Mouse (Mus musculus): ENCODE data around the gene Gm42417.

The Gm42417 gene

GRCm38 (mm10) chr1:36539186-36539585, at the start of gene Gm42417:
TSS of gene Gm42417 (minus strand) at chr1:36539429.
- DNase-seq (ENCODE audit: low spot score in 2 of 2), result no peak

DNA sequence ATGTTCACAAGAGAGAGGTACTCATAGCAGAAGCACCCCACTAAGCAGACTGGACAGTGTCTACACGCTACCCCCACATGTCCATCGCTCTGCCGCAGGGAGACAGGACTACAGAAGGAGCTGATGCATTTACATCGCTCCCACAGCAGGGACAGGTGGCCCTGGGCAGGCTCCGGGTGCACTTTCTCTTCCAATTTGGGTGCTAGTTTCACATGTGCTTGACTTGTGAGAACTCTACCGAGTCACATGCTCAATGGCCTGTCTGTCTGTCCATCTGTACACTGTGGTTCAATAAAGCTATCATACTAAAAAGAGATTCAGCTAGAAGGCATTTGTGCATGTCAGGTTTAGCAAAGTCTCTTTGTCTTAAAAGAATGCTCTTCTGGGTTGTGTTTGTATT, 48.6 kb upstream of the Gm42417 start:
- DNase-seq (ENCODE audit: low spot score in 2 of 2), result no peak

DNA sequence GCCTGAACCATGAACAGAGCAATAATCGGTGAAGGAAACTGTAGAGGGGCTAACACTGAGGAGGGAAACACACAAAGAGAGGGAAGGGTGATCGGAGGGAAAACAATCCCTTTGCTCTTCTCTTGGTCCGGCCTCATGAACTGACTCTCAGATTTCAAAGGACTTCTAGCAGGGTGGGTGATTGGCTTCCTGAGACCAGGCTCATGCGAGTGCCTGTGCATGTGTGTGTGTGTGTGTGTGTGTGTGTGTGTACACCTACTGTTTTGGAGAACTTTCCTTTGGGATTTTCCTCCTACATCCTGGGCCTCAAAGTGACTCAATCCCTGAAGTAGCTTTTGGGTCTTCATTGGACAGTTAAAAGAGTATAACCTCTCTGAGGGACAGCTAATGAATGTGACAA, 47.1 kb upstream of the Gm42417 start:
- DNase-seq (ENCODE audit: low spot score in 2 of 2), result no peak

DNA sequence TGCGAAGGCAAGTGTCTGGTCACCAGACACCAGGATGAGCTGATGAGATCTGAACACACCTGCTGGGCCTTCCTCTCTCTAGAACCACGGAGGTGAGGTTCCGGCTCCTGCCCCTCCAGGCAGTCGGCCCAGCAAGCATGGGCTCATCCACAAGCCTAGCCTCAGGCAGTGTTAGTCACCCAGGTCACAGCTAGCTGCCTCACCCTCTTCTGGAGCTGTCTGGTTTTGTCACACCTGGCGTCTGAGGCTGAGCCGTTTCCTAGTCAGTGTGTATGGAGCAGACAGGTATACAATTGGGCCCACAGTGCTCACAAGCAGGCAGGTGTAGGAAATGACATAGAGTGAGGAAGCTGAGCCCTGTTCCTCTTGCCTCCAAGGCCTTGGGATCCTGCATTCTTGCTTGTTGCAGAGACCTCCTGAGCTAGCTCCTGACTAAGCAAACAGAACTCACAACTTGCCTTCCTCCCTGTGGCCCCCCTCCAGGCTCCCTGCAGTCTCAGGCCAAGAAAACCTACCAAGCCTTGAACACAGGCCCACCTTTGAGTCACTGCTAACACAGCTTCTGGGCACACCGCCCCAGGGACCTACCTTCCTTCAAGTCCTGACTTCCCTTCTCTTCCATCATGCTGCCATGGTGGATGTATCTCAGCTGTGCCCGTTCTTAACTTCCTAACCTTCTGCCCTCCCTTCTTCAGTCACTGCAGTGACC, 44.3 kb upstream of the Gm42417 start:
- no peak for DNase-seq (ENCODE audit: low spot score in 2 of 2)

- DNase-seq (ENCODE audit: low spot score in 2 of 2), result no peak
These were observed 43.0 kb upstream of the Gm42417 start for GRCm38 (mm10) chr1:36582211-36582610.

DNA sequence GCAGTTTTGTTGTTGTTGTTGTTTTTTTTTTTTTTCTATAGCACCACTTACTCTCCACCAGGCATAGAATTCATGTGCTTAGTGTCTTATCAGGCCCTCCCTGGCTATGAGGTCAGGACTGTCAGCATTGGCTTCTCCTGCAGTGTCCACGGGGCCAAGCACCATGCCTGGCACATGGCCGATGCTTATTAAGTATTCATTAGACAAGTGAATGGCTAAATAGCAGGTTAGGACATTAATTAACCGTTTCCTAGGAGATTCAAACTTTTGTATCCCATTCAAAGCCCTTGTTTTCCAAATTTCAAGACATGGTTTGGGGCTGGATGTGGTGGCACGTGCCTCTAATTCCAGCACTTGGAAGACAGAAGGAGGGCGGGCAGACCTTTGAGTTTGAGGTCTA, 42.0 kb upstream of the Gm42417 start:
- DNase-seq (ENCODE audit: low spot score in 2 of 2), result no peak

DNA sequence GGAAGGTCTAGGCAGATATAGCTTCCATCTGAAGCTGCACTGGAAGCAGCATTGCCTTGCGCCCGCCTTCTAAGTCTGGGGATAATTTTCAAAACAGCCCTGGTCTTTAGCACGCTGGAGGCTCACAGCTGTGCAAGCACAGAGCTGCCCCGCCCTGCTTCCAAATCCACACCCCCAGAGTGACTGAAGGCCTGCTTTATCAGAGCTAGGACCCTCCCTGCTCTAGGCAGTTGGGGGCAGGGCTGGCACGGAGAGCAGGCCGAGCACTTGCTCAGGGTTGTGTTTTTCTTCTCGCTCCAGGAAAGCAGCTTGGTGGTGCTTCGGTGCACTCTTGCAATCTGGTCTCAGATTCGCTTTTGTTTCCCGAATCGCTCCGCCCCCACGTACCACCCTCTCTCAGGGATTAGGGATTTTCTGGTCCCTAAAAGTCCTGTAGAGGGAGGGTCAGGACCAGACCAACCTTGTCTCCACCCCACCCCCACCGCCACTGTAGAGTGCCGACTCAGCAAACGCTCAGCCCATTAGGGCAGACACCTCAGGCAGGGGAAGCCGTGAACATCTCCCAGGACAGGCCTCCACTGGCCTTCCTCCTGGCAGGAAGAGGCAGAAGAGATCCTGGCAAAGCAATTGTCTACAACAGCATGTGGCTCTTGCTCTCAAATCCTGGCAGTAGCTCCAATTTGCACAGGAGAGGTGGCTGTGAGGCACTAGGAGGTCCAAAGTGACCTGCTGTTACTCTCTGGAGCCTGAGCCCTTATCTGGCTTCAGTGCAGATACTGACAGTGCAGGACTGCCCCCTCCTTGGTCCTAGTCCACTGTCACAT, 41.4 kb upstream of the Gm42417 start:
- peak in 1 of 2 experiments; percentile 34 for DNase-seq (ENCODE audit: low spot score in 2 of 2)

DNA sequence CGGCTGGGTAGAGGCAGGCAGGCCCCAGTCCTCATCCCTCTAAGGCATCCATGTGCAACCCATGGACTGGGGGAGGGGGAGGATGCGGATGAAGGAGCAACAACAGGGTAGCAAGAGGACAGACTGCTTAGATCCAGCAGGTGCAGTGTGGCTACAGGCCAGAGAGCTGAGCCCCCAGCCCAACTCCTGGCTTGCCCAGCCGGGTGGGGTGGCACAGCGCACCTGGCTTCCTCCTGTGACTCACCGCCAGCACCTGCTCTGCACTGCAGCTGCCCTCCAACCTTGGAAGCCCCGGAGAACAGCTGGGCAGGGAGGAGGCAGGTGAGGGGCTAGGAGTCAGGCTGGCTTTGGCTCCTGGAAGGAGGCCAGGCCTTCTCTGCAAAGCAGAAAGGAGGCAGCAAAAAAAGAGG, 40.8 kb upstream of the Gm42417 start:
- no peak for DNase-seq (ENCODE audit: low spot score in 2 of 2)

- DNase-seq (ENCODE audit: low spot score in 2 of 2), result no peak
These were observed 37.9 kb upstream of the Gm42417 start for GRCm38 (mm10) chr1:36576991-36577675.

DNA sequence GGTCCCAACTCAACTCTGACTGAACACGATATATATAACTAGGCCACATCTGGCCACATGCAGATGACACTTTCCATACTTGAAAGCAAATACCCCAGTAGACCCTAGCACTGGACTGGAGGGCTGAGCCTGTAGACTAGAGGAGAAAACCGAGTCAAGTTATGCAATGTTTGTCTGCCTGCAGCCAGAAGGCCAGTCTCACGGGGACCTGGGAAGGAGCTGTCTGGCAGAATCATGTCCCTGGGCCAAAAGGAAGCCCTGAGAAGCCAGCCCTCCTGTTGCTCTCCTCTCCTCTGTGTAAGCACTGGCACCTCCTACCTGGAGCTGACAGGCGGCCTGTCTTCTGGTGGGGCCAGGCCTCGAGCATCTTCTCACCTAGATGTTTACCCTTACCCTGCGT, 36.1 kb upstream of the Gm42417 start:
- DNase-seq (ENCODE audit: low spot score in 2 of 2), result no peak

- no peak for DNase-seq (ENCODE audit: low spot score in 2 of 2)
These were observed 35.1 kb upstream of the Gm42417 start for GRCm38 (mm10) chr1:36574196-36574955.

GRCm38 (mm10) chr1:36573524-36573923, 34.3 kb upstream of the Gm42417 start:
- DNase-seq (ENCODE audit: low spot score in 2 of 2), result no peak

- DNase-seq (ENCODE audit: low spot score in 2 of 2), result no peak
These were observed 33.5 kb upstream of the Gm42417 start for GRCm38 (mm10) chr1:36572709-36573108.

- DNase-seq (ENCODE audit: low spot score in 2 of 2), result no peak
These were observed 33.0 kb upstream of the Gm42417 start for GRCm38 (mm10) chr1:36572140-36572700.

DNA sequence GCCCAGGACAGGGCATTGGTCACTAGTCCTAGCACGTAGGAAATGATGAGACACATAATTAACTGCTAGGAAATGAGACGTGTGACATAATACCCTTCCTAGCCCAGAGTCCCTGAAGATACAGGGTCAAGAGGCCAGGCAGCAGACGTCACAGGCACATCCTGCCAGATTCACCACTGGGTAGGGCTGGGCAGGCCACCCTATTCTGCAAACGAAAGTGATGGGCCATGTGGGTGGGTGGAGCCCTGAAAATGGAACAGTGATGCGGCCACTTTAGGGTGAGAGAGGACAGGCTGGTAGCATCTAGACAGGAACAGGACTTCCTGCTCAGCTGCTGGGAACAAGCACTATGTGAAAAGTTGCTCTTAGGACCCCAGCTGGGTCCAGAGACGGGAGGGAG, 32.4 kb upstream of the Gm42417 start:
- no peak for DNase-seq (ENCODE audit: low spot score in 2 of 2)

DNA sequence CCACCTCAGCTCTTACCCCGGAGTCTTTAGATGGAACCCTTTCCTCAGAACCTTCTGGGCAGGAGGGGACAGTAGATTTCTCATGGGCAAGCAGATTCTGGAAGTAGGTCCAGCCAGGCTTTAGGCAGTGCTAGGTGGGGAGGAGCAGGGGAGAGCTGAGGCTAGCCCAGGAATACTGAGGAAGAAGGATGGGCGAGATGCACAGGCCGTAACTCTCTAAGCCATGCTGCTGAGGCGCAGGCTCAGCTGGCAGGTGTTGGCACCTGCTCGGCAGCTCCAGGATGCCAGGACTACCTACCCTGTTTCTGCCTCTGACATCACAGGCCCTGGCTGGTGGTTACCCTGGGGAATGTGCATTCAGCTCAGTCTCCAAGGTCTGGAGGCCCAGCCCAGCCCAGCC, 31.1 kb upstream of the Gm42417 start:
- no peak for DNase-seq (ENCODE audit: low spot score in 2 of 2)

DNA sequence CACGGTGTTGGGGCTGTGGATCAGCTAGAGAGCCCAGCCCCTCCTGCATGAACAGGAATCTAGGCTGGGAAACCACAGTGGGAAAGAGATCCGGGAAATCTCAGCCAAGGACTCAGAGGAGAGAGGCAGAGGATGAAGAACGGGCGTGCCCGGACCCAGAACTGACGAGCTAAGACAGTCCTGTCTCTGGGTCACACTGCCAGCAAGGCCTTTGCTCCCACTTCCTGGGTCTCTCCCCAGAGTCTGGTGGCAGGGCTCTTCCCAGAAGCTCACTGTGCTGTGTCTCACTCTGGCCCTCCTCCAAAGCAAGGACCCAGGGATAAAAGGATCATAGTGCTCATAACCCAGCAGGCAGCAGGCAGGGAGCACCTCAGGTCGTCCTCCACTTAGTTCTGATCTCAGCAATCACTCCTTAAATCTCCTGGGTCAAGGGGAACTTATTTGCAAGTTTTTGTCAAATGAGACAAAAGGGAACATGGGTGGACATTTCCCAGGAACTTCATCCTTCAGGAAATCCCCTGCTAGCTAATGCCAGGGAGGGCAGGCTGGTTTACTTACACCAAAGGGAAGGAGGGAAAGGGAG, 30.6 kb upstream of the Gm42417 start:
- no peak for DNase-seq (ENCODE audit: low spot score in 2 of 2)

DNA sequence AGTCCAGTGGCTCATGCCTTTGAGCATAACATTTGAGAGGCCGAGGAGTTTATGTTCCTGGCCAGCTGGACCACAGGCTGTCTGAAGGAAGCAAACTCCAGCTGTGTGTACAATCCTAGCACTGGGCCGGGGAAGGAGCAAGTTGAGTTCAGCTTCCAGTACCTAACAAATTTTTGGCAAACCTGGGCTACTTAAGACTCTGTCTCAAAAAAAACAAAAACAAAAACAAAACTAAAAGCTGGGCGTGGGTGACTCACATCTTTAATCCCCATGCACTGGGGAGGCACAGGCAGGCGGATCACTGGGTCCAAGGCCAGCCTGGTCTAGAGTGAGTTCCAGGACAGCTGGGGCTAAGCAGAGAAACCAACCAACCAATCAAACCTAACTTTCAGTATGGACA, 29.5 kb upstream of the Gm42417 start:
- no peak for DNase-seq (ENCODE audit: low spot score in 2 of 2)

GRCm38 (mm10) chr1:36567818-36568603, 28.8 kb upstream of the Gm42417 start:
- DNase-seq (ENCODE audit: low spot score in 2 of 2), result no peak

GRCm38 (mm10) chr1:36566425-36566824, 27.2 kb upstream of the Gm42417 start:
- DNase-seq (ENCODE audit: low spot score in 2 of 2), result no peak
